Mouse (Mus musculus) kidney, postnatal 0 days (tissue): ENCODE data around the gene Plk2. TPM values are rescaled to one million over a fixed set of nuclear protein-coding genes. Genes with fewer than 3 reads are reported as not detected.

ENCODE experiments used
- ATAC-seq: fragments of 200-750 bp; cut with Nextera tagmentation; replicated peaks from 2 replicates; pipeline ENCODE4 v1.8.0; 2017; ENCODE audit warnings: low read depth, moderate number of reproducible peaks, moderate TSS enrichment, moderate library complexity; ENCODE audit not compliant: low FRiP score
- DNase-seq: peaks from one replicate; pipeline ENCODE4 v3.0.0-alpha.2; 2016; ENCODE audit warnings: low spot score
- H3K27ac ChIP-seq: fragments of 300-500 bp; sonication (generic); 2 replicates; pipeline ENCODE4 v1.5.1; 2014; ENCODE audit warnings: mild to moderate bottlenecking
- H3K27me3 ChIP-seq: fragments of 300-500 bp; sonication (generic); 2 replicates; pipeline ENCODE4 v1.6.1; 2014; ENCODE audit warnings: low read length, mixed read lengths; ENCODE audit not compliant: insufficient read depth
- H3K36me3 ChIP-seq: fragments of 300-500 bp; sonication (generic); 2 replicates; pipeline ENCODE4 v1.6.1; 2014; ENCODE audit warnings: low read length, mixed read lengths; ENCODE audit not compliant: insufficient read depth
- H3K4me1 ChIP-seq: fragments of 300-500 bp; sonication (generic); replicated peaks from 2 replicates; pipeline ENCODE4 v1.6.1; 2014; ENCODE audit warnings: antibody characterized with exemption, low read length, mixed read lengths; ENCODE audit not compliant: insufficient read depth
- H3K4me2 ChIP-seq: fragments of 300-500 bp; sonication (generic); 2 replicates; pipeline ENCODE4 v1.6.1; 2014; ENCODE audit warnings: mild to moderate bottlenecking, low read length, moderate library complexity, mixed read lengths
- H3K4me3 ChIP-seq: fragments of 300-500 bp; sonication (generic); replicated peaks from 2 replicates; pipeline ENCODE4 v1.5.1; 2014; ENCODE audit warnings: low read depth, low read length
- H3K9ac ChIP-seq: fragments of 300-500 bp; sonication (generic); 2 replicates; pipeline ENCODE4 v1.6.1; 2014; ENCODE audit warnings: low read depth, low read length
- H3K9me3 ChIP-seq: fragments of 300-500 bp; sonication (generic); replicated peaks from 2 replicates; pipeline ENCODE4 v1.6.1; 2016; ENCODE audit warnings: low read length, inconsistent platforms, mixed read lengths
- CTCF ChIP-seq: IDR thresholded peaks from 2 replicates; pipeline ENCODE4 v1.5.1; 2016; ENCODE audit warnings: antibody characterized with exemption, low read depth, mild to moderate bottlenecking, moderate library complexity
- WGBS: fragments of 180-500 bp; shearing (Covaris S2); extraction: QIAGEN DNeasy Blood & Tissue Kit; methylation state at CpG from one replicate; pipeline ENCODE4 v1.1.7; 2014; 5-methylcytosine and 5-hydroxymethylcytosine counted together
- polyA plus RNA-seq: library from polyadenylated mRNA; unstranded; fragments of >200 nt; fragmentation: Nextera tagmentation; extraction: Ambion mirVana; gene quantifications from 2 replicates; pipeline ENCODE4 v1.2.1, GENCODE M21; 2015

Plk2 gene
- polyA plus RNA-seq, 1 experiment from 2014 or later = 50.5 TPM

GRCm38 (mm10) chr13:110444335-110444734 is 49.5 kb downstream of the Plk2 start:
- no peaks in the 10 kb centered on the region for H3K36me3 ChIP-seq
- no peak overlapping the region for H3K4me3 ChIP-seq
- 63% methylated on average over 4 of the region's 4 CpGs for WGBS
- H3K9ac ChIP-seq = no peak overlapping the region
- H3K27me3 ChIP-seq = no peaks in the 10 kb centered on the region
- H3K9me3 ChIP-seq = no peaks in the 10 kb centered on the region
- H3K27ac ChIP-seq = no peak overlapping the region
- ATAC-seq (no peak), DNase-seq (no peak)
- TF ChIP-seq CTCF = no peak
- peaks cover 7% of the 10 kb centered on the region; the same call in 1 of the 2 replicates for H3K4me1 ChIP-seq
- no peak overlapping the region for H3K4me2 ChIP-seq

GRCm38 (mm10) chr13:110444894-110445293 is 50.0 kb downstream of the Plk2 start:
- Histone ChIP-seq H3K27ac (peak overlapping the region; percentile 16; the same call in 1 of the 2 replicates), H3K4me3 (no peak overlapping the region), H3K4me2 (no peak overlapping the region), H3K4me1 (peaks cover 7% of the 10 kb centered on the region; the same call in 1 of the 2 replicates), H3K9me3 (no peaks in the 10 kb centered on the region), H3K36me3 (no peaks in the 10 kb centered on the region), H3K9ac (no peak overlapping the region), H3K27me3 (no peaks in the 10 kb centered on the region)
- 39% methylated on average over 3 of the region's 3 CpGs for WGBS
- TF ChIP-seq CTCF = no peak
- ATAC-seq (no peak), DNase-seq (peak; percentile 37)

GRCm38 (mm10) chr13:110446434-110446833 is 51.6 kb downstream of the Plk2 start:
- Histone ChIP-seq H3K4me2 (no peak overlapping the region), H3K9ac (no peak overlapping the region), H3K36me3 (no peaks in the 10 kb centered on the region), H3K4me1 (peaks cover 7% of the 10 kb centered on the region; the same call in 1 of the 2 replicates), H3K9me3 (no peaks in the 10 kb centered on the region), H3K27ac (no peak overlapping the region), H3K27me3 (no peaks in the 10 kb centered on the region), H3K4me3 (no peak overlapping the region)
- DNase-seq (no peak), ATAC-seq (no peak)
- TF ChIP-seq CTCF = no peak
- WGBS = 84% methylated on average over 6 of the region's 6 CpGs

- Histone ChIP-seq H3K27me3 (no peaks in the 10 kb centered on the region), H3K4me1 (peaks cover 9% of the 10 kb centered on the region; the same call in 1 of the 2 replicates), H3K27ac (no peak overlapping the region), H3K9ac (no peak overlapping the region), H3K4me2 (no peak overlapping the region), H3K9me3 (no peaks in the 10 kb centered on the region), H3K4me3 (no peak overlapping the region), H3K36me3 (no peaks in the 10 kb centered on the region)
- no peak for TF ChIP-seq CTCF
- no peak for ATAC-seq
- 72% methylated on average over 4 of the region's 4 CpGs for WGBS
- no peak for DNase-seq
Observed at GRCm38 (mm10) chr13:110450056-110450455, 55.2 kb downstream of the Plk2 start.

Other genes with a start within 250 kb of the Plk2 start
- 0.24 TPM in 1 of 2 replicates, not detected in the other for gene Rab3c, start 114.0 kb upstream of the Plk2 start, polyA plus RNA-seq
- gene Gapt, start 37.8 kb upstream of the Plk2 start, polyA plus RNA-seq = 0.06 and 0.21 TPM in 2 replicates